Mouse (Mus musculus) kidney, adult 2 months (tissue): ENCODE measurements around the gene Cdc42se1.

Source experiments
- CTCF ChIP-seq: fragments of 200-500 bp; conservative IDR thresholded peaks from 2 replicates; pipeline ENCODE4 v1.5.1; 2011; ENCODE audit warnings: low read depth, mild to moderate bottlenecking, control low read depth, low read length, moderate library complexity, mixed read lengths; ENCODE audit not compliant: insufficient read depth, insufficient read length
- POLR2A ChIP-seq: fragments of 200-500 bp; IDR thresholded peaks from one replicate; pipeline ENCODE4 v1.6.1; 2011; ENCODE audit warnings: low read depth, low read length, control low read depth

GRCm38 (mm10) chr3:95228148-95228893 is at the start of gene Cdc42se1:
- no peak for TF ChIP-seq CTCF
- TF ChIP-seq POLR2A = peak; percentile 68
